10 mouse cellular contexts compared by ENCODE assay signal in the genomic region with DNA sequence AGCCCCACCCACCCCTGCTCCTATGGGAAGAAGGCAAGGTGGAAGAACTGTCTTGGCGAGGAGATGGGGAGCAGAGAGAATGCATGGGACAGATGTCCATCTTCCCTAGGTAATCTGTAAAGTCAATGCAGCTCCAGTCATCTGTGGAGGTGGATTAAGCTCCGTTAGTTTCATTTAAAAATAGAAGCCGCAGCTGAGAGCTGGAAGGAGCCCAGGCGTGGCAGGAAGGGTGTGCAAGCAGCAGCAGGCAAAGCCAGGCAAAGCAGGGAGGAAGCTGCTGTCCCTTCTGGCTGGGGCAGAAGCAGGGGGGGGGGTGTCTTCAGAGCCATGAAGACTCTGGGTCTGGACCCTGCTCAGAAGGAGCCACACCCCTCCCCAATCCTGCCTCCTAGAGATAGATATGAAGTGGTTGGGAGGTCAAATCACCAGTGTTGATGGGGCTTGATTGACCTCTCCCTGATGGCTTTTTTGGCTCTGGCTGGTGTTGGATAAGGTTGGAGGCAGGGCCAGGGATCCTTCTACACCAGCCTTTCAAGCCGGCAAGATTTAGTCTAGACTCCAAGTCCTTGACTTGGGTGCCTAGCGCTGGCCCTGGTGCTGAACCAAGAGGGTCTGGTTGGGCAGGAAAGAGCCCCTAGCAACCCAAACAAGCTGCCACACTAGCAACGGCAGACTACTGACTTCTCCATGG. TPM values are rescaled to one million over a fixed set of nuclear protein-coding genes. Genes with fewer than 3 reads are reported as not detected.
A peak's percentile ranks its signal among the peaks of the same experiment; 100 is the strongest.
DNase-seq lines count a peak whose midpoint lies in the region; TF ChIP-seq lines count a peak whose summit lies in the region.
"Had no signal": no experiment of that assay in that cellular context is flagged by ENCODE, and none has a peak within 500 bp of the region (broad histone marks: within the 10 kb centered on the region; RNA-seq: fewer than 3 reads in every experiment).

No protein-coding gene starts in this region.

- no peaks in the 10 kb centered on the region for H3K27me3 ChIP-seq in forebrain, embryonic 10.5 days (ENCODE audit: poor library complexity, severe bottlenecking)

- 68% methylated on average over 7 of the region's 7 CpGs for WGBS in forebrain, embryonic 10.5 days

- H3K9me3 ChIP-seq in forebrain, embryonic 10.5 days: no peaks in the 10 kb centered on the region

- no peaks in the 10 kb centered on the region for H3K36me3 ChIP-seq in forebrain, embryonic 10.5 days (replicated peaks)

- peaks cover 12% of the 10 kb centered on the region for H3K4me1 ChIP-seq in forebrain, embryonic 10.5 days

- intact Hi-C loops in left cerebral cortex, postnatal 25 days (cut with DNase I): no loop called here

- peak overlapping the region; percentile 57; the same call in 1 of the 2 replicates for H3K27ac ChIP-seq in layer of hippocampus, adult 2 months
- no peak overlapping the region for H3K27ac ChIP-seq in forebrain, embryonic 10.5 days
- H3K27ac ChIP-seq: hindbrain, postnatal 0 days had no signal

- no peak for TF ChIP-seq CTCF in layer of hippocampus, adult 2 months (conservative IDR thresholded peaks at IDR 0.05)

- H3K4me3 ChIP-seq in layer of hippocampus, adult 2 months: no peak overlapping the region
- H3K4me3 ChIP-seq in forebrain, embryonic 10.5 days: no peak overlapping the region

- DNase-seq in layer of hippocampus, adult 2 months (ENCODE audit: low spot score in 2 of 2): peak in 1 of 2 experiments; percentile 58
- no peak for DNase-seq in layer of hippocampus, postnatal 25 days (ENCODE audit: extremely low spot score in 1 of 2, low spot score in 1 of 2)
- DNase-seq in ES-CJ7 (ENCODE audit: low read depth, low spot score): peak; percentile 76
- DNase-seq in ZHBTc4 (ENCODE audit: low read depth, low spot score): peak; percentile 83
- DNase-seq in left cerebral cortex, postnatal 25 days (ENCODE audit: low spot score in 2 of 2): peak; percentile 53 to 93
- DNase-seq in spleen, adult 18-20 months: no peak
- DNase-seq in forebrain, embryonic 10.5 days (ENCODE audit: extremely low spot score, low spot score): no peak
- no peak for DNase-seq in heart, adult 11 months

RNA-seq across cellular contexts. Expression of gene Ccl17, which starts 9.8 kb away (rescaled TPM):
- 1 to 10 TPM; 3.4 to 6.0 TPM for total RNA-seq in layer of hippocampus, adult 2 months (2021)
- 1 to 10 TPM; 3.3 to 5.2 TPM for total RNA-seq in layer of hippocampus, postnatal 25 days (2021)
- total RNA-seq in left cerebral cortex, postnatal 25 days (2021): 1 to 10 TPM; 8.6 to 9.3 TPM
- not detected in 2 replicates for polyA plus RNA-seq in forebrain, embryonic 10.5 days (2016; fragmentation: Nextera tagmentation; extraction: Ambion mirVana)
- total RNA-seq: hindbrain, postnatal 0 days had no signal
- polyA plus RNA-seq: lung, embryonic 16.5 days had no signal

RNA-seq across cellular contexts. Expression of gene Cx3cl1, which starts 28.6 kb away (rescaled TPM):
- 100 to 1,000 TPM; 396 to 397 TPM for total RNA-seq in layer of hippocampus, adult 2 months (2021)
- 100 to 1,000 TPM; 490 to 500 TPM for total RNA-seq in layer of hippocampus, postnatal 25 days (2021)
- total RNA-seq in left cerebral cortex, postnatal 25 days (2021): 100 to 1,000 TPM; 749 to 762 TPM
- 8.9 and 11.1 TPM in 2 replicates for polyA plus RNA-seq in forebrain, embryonic 10.5 days (2016; fragmentation: Nextera tagmentation; extraction: Ambion mirVana)

RNA-seq across cellular contexts. Expression of gene Coq9, which starts 37.7 kb away (rescaled TPM):
- total RNA-seq in layer of hippocampus, adult 2 months (2021): 10 to 100 TPM; 78.2 to 83.7 TPM
- 10 to 100 TPM; 81.5 to 96.6 TPM for total RNA-seq in layer of hippocampus, postnatal 25 days (2021)
- total RNA-seq in left cerebral cortex, postnatal 25 days (2021): 10 to 100 TPM; 82.4 to 94.4 TPM
- polyA plus RNA-seq in forebrain, embryonic 10.5 days (2016; fragmentation: Nextera tagmentation; extraction: Ambion mirVana): 51.1 and 56.6 TPM in 2 replicates

RNA-seq across cellular contexts. Expression of gene Ciapin1, which starts 37.7 kb away (rescaled TPM):
- total RNA-seq in layer of hippocampus, adult 2 months (2021): 10 to 100 TPM; 60.9 to 67.2 TPM
- total RNA-seq in layer of hippocampus, postnatal 25 days (2021): 10 to 100 TPM; 70.8 to 71.9 TPM
- total RNA-seq in left cerebral cortex, postnatal 25 days (2021): 10 to 100 TPM; 67.9 to 74.1 TPM
- polyA plus RNA-seq in forebrain, embryonic 10.5 days (2016; fragmentation: Nextera tagmentation; extraction: Ambion mirVana): 178 and 180 TPM in 2 replicates

RNA-seq across cellular contexts. Expression of gene Ccl22, which starts 55.0 kb away (rescaled TPM):
- under 1 TPM in 1 of 2 experiments, not detected in 1; 0.37 TPM for total RNA-seq in layer of hippocampus, adult 2 months (2021)
- total RNA-seq in layer of hippocampus, postnatal 25 days (2021): not detected
- total RNA-seq in left cerebral cortex, postnatal 25 days (2021): under 1 TPM in 1 of 2 experiments, not detected in 1; 0.21 TPM
- polyA plus RNA-seq in forebrain, embryonic 10.5 days (2016; fragmentation: Nextera tagmentation; extraction: Ambion mirVana): not detected in 2 replicates
- polyA plus RNA-seq: lung, embryonic 16.5 days had no signal

Comparison
In these comparisons a context has a peak if more than half of its experiments do, and no peak if none do; other contexts are left out.
1. DNase-seq: peak in ES-CJ7 (single experiment), ZHBTc4 (single experiment) and left cerebral cortex, postnatal 25 days (2 of 2); none in layer of hippocampus, postnatal 25 days (0 of 2), spleen, adult 18-20 months (0 of 2), forebrain, embryonic 10.5 days (single experiment) and heart, adult 11 months (single experiment).